Mouse (Mus musculus) kidney, embryonic 14.5 days (tissue): ENCODE measurements around the gene Alpl. TPM values are rescaled to one million over a fixed set of nuclear protein-coding genes. Genes with fewer than 3 reads are reported as not detected.

Experiments
- polyA plus RNA-seq: library from polyadenylated mRNA; unstranded; fragments of >200 nt; fragmentation: Nextera tagmentation; extraction: Ambion mirVana; gene quantifications from 2 replicates; pipeline ENCODE4 v1.2.1, GENCODE M21; 2014

Alpl gene
- polyA plus RNA-seq, 1 experiment from 2014 or later = 10.2 TPM

Other genes starting within 250 kb of the Alpl start
- gene Ldlrad2, start 221.8 kb downstream of the Alpl start, polyA plus RNA-seq = not detected in 2 replicates
- gene Usp48, start 202.6 kb downstream of the Alpl start, polyA plus RNA-seq = 58.3 and 91.2 TPM in 2 replicates
- 6.6 and 10.3 TPM in 2 replicates for gene Rap1gap, start 131.7 kb downstream of the Alpl start, polyA plus RNA-seq
- 35.0 and 69.0 TPM in 2 replicates for gene Ece1, start 65.9 kb upstream of the Alpl start, polyA plus RNA-seq
- 35.6 and 55.9 TPM in 2 replicates for gene Eif4g3, start 196.6 kb upstream of the Alpl start, polyA plus RNA-seq